Mouse (Mus musculus) heart, adult 9 months (tissue): ENCODE data around the gene Serpinc1.
"Not testable (repeated sequence)": the region's sequence is repeated elsewhere in the genome, so short reads cannot be mapped to it uniquely, and the experiment has no call there.

Experiments used
- DNase-seq, 2 experiments: peaks; one replicate each; pipeline ENCODE4 v3.0.0; 2022; ENCODE audit warnings: low spot score in 2 of 2

Gene Serpinc1

DNA sequence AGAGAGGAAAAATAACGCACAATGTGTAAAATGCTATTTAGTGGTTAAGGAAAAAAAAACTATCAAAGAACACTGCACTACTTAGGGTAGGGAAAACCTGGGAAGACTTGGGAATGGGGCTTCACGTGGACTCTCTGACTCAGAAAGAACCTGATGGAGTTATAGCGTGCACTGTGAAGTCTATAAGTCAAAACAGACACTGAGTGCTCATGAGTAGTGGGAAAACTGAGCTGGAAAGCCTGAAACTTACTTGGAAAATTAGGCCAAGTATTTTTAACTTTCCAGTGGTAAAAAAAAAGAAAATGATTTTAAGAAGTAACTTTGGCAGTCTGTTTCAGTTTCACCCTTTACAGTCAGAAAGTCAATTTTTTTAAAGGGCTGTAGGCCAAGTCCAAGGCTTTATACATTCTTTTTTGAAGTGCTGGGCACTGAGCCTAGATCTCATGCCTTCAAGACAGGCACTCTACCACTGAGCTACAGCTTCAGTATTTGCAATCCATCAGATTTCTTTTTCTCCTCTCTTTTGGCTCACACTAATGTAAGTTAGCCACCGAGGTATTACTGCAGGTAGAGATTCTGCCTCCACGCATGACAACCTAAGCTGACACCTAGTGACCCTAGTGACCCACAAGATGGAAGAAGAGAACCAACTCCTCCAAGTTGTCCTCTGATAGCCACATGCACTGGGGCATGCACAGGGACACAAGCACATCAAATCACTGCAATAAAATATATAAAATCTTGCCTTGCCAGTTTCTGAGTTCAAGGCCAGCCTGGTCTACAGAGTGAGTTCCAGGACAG, 47.2 kb downstream of the Serpinc1 start:
- no peak for DNase-seq

DNA sequence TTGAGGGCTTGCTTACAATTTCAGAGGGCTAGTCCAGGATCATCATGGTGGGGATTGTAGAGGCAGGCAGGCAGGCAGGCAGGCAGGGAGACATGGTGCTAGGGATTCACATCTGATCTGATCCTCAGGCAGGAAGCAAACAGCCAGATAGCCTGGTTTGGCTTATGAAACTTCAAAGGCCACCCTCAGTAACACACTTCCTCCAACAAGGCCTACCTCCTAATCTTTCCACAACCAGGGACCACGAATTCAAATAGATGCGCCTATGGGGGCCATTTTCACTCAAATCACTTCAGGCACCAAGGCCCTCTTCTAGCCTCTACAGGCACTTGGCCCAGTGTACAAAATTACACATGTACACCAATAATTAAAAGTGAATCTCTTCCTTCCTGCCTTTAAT, 48.8 kb downstream of the Serpinc1 start:
- no peak for DNase-seq

DNA sequence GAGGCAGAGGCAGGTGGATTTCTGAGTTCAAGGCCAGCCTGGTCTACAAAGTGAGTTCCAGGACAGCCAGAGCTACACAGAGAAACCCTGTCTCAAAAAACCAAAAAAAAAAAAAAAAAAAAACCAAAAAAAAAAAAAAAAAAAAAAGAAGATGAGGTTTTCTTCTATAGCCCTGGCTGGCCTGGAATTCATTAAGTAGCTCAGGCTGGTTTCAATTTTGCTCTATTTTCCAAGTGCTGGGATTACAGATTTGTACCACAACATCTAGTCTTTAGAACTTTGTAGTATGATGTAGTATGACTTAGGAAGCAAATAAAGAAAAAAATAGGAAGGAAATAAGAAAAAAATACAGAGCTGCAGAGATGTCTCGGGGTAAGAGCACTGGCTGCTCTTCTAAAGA, 50.0 kb downstream of the Serpinc1 start:
- DNase-seq, result not testable (repeated sequence)

DNA sequence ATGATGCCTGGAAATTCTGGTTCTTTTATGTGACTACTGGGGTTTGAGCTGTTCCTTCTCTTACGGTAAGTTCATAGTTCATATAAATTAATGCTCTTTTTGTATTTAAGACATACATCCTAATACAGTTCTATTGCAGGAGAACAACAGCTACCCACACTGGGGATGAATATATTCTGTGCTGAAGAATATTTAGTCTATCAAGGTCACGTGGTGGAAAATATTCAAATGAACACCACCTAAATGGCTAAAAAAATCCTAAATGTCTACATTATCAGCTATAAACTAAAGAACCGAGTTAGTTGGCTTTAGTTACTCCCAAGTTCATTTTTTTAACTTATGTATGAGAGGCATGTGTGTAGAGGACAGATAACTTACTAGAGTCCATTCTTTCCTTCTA, 51.7 kb downstream of the Serpinc1 start:
- DNase-seq, result no peak

DNA sequence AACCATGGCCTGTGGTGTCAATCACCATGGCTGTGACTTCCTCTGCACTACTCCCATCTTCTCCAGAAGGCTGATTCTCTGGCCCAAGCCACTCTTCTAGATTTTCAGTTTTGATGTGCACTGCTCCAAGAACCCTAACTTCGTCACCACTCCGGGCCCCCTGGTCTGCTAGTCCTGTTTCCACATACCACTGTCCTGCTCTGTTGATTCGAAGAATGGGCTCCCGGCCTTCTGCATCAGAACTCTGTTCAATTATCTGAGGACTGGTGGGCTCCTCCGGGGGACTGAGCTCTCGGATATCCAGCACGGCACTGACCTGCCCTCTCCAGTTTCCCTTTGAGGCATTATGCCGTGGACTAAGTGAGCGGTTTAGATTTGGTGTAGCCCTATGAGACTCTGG, 53.5 kb downstream of the Serpinc1 start:
- no peak for DNase-seq

DNA sequence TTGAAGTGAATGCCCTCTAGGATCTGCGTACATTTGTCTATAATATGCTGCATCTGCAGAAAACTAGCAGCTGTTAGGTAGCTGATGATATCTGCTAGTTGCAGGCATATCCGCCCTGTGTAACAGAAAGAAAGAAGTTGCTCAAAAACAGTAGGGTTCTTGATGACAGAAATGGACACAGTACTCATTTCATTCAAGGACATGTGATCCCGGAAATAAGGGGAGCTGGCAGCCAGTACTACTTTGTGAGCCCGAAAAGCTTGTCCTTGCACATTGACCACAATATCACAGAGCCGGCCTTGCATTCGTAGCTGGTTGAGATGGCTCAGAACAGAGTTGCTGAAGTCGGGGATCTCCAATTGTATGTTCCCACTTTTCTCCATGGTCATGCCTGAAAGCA, 54.0 kb downstream of the Serpinc1 start:
- no peak for DNase-seq

DNA sequence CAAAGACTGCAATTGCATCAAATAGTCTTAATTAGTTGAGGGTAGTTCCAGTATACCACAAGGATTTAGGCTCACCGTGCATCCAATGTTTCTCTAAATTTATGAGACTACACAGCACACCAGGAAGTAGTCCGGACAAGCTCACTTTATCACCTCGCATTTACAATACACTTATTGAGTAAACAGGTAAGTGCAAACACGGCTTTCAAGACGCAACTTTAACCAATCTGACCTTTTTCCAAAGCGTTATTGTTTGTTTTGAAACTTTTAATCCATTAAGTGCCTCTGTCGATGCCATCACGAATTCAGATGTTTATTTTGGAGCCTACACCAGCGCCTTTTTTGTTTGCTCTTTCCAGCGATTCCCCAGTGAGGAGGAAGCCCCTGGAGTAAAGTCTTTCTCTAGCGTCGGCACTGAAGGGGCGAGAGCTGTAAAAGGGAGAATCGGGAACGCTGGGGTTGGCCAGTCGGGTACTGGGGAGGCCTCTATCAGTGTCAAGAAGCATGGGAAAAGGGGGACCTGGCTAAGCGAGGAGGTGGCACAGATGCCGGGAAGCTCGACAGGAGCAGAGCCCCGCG, 55.6 kb downstream of the Serpinc1 start:
- DNase-seq, result peak in 1 of 2 experiments; percentile 10

DNA sequence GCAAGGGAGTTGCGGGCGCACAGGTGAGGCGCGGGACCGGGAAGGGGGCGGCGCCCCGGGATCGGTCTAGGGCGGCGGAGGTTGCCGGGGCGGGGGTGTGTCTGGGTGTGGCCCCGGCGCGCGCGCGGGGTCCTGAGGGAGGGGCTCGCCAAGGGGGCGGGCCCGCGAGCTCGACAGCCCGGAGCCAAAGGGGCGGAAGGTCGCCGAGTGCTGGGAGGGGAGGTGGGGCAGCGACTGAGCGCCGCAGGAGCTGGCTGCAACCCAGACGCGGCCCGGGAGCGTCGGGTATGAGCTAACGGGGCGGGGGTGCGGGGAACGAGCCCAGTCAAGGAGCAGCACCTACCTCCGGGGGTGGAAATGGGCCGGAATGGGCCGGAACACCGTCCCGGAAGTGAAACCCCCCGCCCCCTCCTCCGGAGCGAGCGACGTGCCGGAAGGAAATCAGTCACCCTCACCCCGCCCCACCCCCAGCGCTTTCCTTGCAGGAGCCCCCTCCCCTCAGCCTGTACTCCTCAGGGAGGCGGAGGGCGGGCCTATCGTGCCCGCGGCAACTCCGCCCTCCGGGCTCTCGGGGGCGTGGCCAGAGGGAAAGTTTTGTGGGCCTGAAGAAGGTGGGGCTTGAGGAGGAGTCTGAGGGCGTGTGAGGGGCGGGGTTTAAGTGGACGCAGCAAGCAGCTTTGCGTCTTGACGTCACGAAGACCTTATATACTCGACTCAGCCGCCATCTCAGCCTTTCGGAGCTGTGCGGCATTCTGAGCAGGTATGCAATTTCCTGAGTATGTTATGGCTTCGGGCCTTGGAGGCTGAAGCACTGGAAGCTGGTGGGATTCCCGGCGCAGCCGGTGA, 56.3 kb downstream of the Serpinc1 start, which contains the start of gene Zbtb37:
Gene Zbtb37 (minus strand): TSS at position 415 of the 846 bp plus-strand sequence.
- peak; percentile 97 to 99 for DNase-seq

DNA sequence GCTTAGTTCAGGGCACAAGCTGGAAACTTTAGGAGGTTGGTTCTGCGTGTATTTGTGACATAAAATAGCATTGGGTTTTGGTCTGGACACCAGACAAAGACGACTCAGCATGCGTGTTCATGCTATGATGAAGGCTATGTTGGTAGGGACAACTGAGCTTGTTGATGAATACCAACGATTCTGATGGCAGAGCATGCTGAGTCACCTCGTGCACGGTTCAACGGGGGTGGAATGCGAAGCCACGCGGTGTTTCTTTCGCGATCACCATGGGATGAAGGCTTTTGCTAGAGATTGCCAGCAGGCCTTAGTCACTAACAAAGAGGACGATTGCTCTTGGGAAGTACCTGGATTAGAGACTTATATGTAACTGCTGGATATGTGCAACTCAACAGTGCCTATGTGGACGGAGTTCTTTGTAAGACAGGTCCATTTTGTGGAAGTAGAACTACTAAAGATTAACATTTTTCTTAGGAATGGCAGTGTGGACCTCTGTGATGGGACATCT, 56.9 kb downstream of the Serpinc1 start:
- DNase-seq, result no peak

DNA sequence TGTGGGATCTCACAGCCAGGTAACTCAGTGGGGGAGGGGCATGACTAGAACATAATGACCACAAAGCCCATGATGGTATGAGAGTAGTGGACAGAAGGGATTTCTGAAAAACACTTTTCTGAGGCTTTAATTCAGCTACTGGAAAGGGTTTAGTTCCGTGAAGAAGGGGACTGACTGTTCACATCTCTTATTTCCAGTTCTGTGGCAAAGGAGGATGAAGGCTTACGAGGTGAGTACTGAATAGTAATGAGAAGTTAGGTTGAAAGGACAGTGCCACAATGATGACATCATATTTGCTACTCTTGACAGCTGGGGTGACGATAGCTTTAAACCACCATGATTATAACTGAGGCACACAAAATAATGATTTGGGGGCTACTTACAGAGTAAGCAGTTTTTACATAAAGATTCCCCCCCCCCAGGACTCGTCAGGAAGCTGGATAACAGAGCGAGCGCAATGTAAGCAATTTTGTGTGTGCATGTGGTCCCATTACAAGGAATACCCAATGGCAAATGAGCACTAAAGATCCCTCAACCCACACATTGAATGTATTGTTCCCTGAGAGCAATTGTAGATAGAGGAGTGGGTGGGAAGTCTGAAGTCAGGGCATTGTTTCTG, 57.5 kb downstream of the Serpinc1 start:
- DNase-seq, result peak in 1 of 2 experiments; percentile 16

DNA sequence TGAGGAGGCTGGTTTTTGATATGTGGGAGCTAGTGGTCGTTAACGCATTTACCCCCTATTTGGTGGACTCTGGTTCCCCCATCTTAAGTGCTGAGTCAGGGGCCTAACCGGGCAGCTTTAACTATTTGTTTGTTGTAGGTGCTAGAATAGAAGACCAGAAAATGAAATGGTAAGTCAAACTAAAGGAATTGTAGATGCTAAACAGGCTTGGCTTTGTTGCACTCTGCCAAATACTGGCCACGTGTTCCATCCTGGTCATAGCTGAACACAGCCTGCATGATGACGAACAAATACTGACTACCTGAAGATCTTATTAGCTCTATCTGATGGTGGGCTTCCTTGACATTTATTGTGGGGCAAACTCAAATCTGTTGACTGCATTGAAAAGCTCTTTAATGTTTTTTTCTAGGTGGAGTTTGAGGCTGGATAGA, 58.0 kb downstream of the Serpinc1 start:
- DNase-seq, result no peak

DNA sequence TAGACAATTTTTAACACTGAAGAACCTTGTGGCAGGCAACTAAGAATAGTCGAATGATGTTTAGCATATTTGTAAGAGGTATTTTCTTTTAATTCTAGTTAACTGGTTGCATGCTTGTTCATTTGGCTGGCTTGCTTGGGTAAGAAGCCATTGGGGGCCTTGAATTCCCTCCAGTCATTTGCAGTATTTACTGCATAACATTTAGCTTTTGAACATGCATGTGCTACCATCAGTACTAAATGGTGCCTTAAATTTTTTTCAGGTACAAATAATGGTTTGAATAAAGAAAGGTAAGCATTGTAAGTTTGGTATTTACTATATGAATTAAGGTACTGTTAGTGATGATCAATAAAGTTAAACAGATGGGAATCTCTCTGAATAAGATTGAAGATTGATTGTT, 58.6 kb downstream of the Serpinc1 start:
- no peak for DNase-seq

DNA sequence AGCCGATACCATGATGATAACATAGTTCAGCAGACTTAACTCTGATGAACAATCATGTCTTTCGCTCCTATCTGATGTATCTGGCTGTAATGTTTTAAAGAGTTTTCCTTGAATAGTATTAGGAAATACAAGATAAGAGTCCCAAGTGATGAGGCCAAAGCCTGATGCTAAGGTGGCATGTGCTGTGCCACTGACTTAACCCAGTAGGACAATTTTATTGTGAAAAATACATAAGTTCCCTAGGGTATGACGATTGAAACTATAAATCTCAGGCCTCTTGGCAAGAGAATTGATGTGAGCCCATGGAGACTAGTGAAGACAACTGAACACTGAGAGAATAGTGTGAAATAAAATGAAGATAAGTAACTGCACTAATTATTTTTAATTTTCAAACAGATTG, 59.2 kb downstream of the Serpinc1 start:
- DNase-seq, result no peak

DNA sequence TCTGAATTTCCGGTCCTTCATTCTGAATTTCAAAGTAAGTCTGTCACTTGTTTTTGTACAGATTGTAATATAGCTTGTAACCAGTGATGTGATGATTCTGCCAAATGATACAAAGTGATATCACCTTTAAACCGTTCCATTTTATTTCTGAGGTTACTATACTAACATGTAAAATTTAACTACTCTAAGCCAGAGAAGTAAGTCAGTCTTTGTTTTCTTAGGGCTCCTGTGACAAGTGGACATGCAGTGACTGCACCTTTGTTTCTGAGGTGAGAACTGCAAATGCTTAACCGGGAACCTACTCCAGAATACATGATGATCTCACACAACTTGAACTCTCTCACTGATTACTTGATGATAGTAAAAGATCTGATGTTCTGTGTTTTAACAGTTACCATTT, 59.6 kb downstream of the Serpinc1 start:
- DNase-seq, result no peak

DNA sequence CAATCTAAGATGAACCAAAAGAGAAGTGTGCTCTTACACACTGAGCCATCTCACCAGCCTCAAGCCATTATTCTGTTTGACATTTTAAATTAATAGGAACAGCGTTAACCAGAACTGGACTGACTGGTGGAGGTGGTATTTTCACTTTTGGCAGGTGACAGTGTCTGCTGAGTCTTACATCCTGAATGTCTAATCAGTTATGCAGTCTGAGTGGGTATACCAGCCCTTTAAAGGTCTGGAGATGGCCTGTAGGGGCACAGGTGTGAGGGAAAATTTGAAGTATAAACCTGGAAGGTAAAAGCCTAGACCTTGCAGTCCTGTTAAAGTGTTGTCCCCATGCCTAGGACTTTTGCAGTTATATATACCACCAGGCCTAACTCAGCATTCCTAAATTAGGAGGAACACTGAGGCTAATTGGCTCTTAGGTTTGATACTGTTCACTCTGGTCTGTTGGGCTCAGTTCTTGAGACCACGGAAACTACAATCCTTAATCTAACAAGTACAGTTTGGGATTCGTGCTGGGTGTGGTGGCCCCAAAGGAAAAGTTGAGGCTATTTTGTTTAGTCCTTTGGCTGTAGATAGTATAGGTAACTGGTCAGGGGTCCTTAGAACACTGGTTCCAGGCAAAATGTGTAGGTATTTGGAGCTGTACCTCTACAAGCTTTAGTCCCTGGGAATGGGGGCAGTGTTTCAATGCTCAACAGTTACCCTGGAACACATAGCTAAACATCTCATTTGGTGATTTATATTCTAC, 60.8 kb downstream of the Serpinc1 start:
- no peak for DNase-seq

DNA sequence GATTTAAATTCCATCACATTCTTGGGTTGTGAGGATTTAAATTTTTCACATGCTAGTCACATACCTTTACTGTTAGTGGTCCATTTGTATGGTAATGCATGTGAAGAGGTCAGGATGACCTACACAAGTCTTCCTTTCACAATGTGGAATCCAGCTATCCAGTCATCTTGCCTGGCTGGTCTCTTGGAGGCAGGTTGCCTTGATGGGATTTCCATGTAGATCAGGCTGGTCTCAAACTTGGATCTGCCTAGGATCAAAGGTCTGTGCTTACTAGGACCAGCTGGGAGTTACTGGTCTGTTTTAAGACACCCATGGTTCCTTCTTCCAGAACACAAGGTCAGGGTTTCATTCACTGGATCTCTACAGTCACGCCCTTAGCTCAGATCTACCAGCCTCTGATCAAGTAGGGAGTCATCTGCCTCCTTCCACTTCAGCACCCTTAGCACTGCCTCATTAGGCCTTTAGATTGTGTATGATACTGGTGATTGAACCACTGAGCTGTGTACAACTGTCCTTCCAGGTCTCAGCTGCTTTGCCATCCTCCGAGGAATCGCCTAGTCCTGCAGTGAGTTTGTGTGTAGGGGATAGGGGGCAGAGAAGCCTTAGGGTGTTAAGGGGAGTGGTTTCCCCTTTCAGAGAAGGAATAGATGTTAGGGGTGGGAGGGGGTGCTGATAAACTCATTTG, 61.5 kb downstream of the Serpinc1 start:
- no peak for DNase-seq

DNA sequence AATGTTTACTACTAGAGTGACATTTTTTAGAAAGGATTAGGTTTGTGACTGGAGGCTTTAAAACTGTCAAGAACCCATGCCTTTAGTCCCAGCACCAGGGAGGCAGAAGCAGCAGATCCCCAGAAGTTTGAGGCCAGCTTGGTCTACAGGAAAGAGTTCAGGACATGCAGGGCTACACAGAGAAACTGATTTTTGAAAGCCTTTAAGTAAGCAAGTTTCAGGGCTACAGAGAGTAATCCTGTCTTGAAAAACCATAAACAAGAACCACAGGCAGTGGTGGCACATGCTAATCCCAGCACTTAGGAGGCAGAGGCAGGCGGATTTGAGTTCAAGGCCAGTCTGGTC, 62.0 kb downstream of the Serpinc1 start:
- no peak for DNase-seq

DNA sequence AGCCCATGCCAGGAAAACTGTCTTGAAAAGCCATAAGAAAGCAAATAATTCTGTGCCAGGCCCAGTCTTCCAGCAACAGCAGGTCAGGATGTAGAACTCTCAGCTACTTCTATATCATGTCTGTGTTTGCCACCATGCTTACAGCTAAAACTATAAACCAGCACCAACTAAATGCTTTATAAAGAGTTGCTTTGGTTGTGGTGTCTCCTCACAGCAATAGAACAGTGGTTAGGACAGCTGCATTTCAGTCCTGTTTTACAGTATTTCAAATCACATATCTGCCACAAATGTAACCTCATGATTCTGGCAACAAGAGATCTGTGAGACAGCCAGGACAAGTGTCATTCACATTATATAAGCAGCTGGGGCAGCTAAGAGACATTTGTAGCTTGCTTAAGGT, 62.5 kb downstream of the Serpinc1 start:
- no peak for DNase-seq

DNA sequence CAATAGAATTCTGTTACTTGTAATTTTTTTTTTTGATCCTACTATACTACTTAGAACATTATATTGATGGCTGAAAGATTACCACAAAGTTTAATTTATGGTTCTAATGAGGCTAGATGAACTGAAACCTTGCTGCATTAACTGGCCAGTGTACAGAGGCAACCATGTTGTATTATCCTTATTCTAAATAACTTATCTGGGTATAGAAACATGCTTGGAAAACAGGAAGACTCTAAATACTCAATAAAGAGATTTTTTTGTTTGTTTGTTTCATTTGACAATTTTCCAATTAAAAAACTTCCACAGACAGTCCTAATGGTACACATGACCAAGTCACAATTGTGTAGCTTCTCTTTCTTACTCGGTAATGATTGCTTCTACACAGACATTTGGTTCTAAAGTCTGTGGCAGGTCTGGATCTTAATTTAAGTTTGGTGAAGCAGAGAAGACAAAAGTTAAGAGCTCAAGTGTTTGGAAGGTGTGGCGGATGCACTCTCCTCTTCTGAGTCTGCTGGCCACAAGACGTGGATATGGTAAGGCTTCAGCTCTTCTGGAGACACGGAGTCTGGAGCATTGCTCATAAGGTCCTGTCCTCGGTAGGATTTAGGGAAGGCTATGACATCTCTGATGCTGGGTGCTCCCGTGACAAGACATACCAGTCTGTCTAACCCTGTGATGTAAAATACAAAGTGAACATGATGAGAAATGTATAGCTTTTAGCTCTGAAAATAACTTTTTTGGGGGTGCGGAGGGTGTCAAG, 63.1 kb downstream of the Serpinc1 start:
- no peak for DNase-seq

DNA sequence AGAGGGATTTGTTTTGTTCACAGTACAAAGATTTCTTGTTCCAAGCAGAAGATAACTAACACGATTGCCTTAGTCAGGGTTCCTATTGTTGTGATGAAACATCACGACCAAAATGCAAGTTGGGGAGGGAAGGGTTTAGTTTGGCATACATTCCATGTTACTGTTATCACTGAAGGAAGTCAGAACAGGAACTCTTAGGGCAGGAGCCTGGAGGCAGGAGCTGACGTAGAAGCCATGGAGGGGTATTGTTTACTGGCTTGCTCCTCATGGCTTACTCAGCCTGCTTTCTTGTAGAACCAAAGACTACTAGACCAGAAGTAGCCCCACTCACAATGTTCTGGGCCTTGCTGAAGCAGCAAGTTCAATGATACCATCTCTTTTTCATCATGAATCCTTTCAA, 68.6 kb downstream of the Serpinc1 start:
- no peak for DNase-seq
